In genomic region chrX:164419471-164419939, GRCm38 (mm10) we compare ENCODE assay signal across 8 mouse cellular contexts. TPM values are rescaled to one million over a fixed set of nuclear protein-coding genes. Genes with fewer than 3 reads are reported as not detected.
DNase-seq lines count a peak whose midpoint lies in the region; ATAC-seq and TF ChIP-seq lines count a peak whose summit lies in the region.

Piga (plus strand) TSS chrX:164419787.

- H3K4me1 ChIP-seq in heart, embryonic 11.5 days (ENCODE audit: control insufficient read depth, insufficient read depth, low read length): no peaks in the 10 kb centered on the region
- peaks cover 4% of the 10 kb centered on the region; the same call in 1 of the 2 replicates for H3K4me1 ChIP-seq in kidney, embryonic 16.5 days (ENCODE audit: insufficient read depth, low read length)
- H3K4me1 ChIP-seq in liver, adult 2 months (ENCODE audit: control insufficient read depth, insufficient read depth, low read length): no peaks in the 10 kb centered on the region

- no peaks in the 10 kb centered on the region for H3K27me3 ChIP-seq in heart, embryonic 11.5 days (ENCODE audit: control insufficient read depth, insufficient read depth, low read length)
- peaks cover 3% of the 10 kb centered on the region for H3K27me3 ChIP-seq in kidney, embryonic 16.5 days (ENCODE audit: insufficient read depth, low read length)
- H3K27me3 ChIP-seq in liver, adult 2 months (ENCODE audit: control insufficient read depth, insufficient read depth, low read length): no peaks in the 10 kb centered on the region
- H3K27me3 ChIP-seq in myocyte (ENCODE audit: control insufficient read depth, insufficient read depth, insufficient read length): no peaks in the 10 kb centered on the region
- no peaks in the 10 kb centered on the region for H3K27me3 ChIP-seq in splenic B cell, adult 2 months (ENCODE audit: control insufficient read depth, insufficient read depth, low read length, poor library complexity, severe bottlenecking)

- DNase-seq in B cell, adult 2 months: peak; percentile 85 to 88
- peak; percentile 99 for DNase-seq in brain, adult 2 months (ENCODE audit: low read depth, low spot score)
- DNase-seq in liver, adult 2 months (ENCODE audit: extremely low read depth, low read depth, low spot score): peak; percentile 91
- DNase-seq in splenic B cell, adult 2 months (ENCODE audit: low read depth, low spot score): peak; percentile 96

- no peaks in the 10 kb centered on the region for H3K36me3 ChIP-seq in heart, embryonic 11.5 days (ENCODE audit: control insufficient read depth, insufficient read depth, low read length)
- peaks cover 8% of the 10 kb centered on the region; the same call in 1 of the 2 replicates for H3K36me3 ChIP-seq in kidney, embryonic 16.5 days (ENCODE audit: insufficient read depth, low read length)
- H3K36me3 ChIP-seq in liver, adult 2 months (ENCODE audit: control insufficient read depth, insufficient read depth, low read length): peaks cover 6% of the 10 kb centered on the region; the same call in 1 of the 2 replicates
- no peaks in the 10 kb centered on the region for H3K36me3 ChIP-seq in myocyte (ENCODE audit: control insufficient read depth, insufficient read depth)
- no peaks in the 10 kb centered on the region for H3K36me3 ChIP-seq in splenic B cell, adult 2 months (ENCODE audit: control insufficient read depth, insufficient read depth, low read length, poor library complexity, severe bottlenecking)

- H3K4me2 ChIP-seq in heart, embryonic 11.5 days: peak within 1 kb of the TSS; percentile 63
- peak within 1 kb of the TSS; percentile 55 for H3K4me2 ChIP-seq in kidney, embryonic 16.5 days (replicated peaks; ENCODE audit: low read depth, low read length)
- peak within 1 kb of the TSS; percentile 70 for H3K4me2 ChIP-seq in myocyte (ENCODE audit: low read depth)

- H3K9me3 ChIP-seq in heart, embryonic 11.5 days (replicated peaks; ENCODE audit: control insufficient read depth, low read length): no peaks in the 10 kb centered on the region
- H3K9me3 ChIP-seq in kidney, embryonic 16.5 days (ENCODE audit: low read length): no peaks in the 10 kb centered on the region

- TF ChIP-seq POLR2A in liver, adult 2 months (IDR thresholded peaks at IDR 0.05; ENCODE audit: extremely low read depth, insufficient read depth, low read length): peak; percentile 73; the same call in 1 of the 2 replicates
- peak; percentile 84 for TF ChIP-seq POLR2A in myocyte (IDR thresholded peaks at IDR 0.05; ENCODE audit: insufficient read length, low read depth)

- peak within 1 kb of the TSS; percentile 71; the same call in 1 of the 2 replicates for H3K27ac ChIP-seq in heart, embryonic 11.5 days (ENCODE audit: low read depth, low read length)
- H3K27ac ChIP-seq in kidney, embryonic 16.5 days (ENCODE audit: low read length): peak within 1 kb of the TSS; percentile 35; the same call in 1 of the 2 replicates
- peak within 1 kb of the TSS; percentile 76 for H3K27ac ChIP-seq in liver, adult 2 months (replicated peaks; ENCODE audit: insufficient read depth, low read depth, low read length)

- H3ac ChIP-seq in myocyte (ENCODE audit: control insufficient read depth, insufficient read length): no peak within 1 kb of the TSS

- ATAC-seq in erythroblast, adult 5-6 weeks (replicated peaks; ENCODE audit: low FRiP score, poor library complexity, severe bottlenecking): peak; percentile 97
- peak; percentile 99 for ATAC-seq in heart, embryonic 11.5 days (replicated peaks; ENCODE audit: insufficient number of reproducible peaks, low FRiP score, low TSS enrichment)
- peak; percentile 100 for ATAC-seq in kidney, embryonic 16.5 days (ENCODE audit: low FRiP score, low TSS enrichment)

- TF ChIP-seq CTCF in liver, adult 2 months (IDR thresholded peaks at IDR 0.05; ENCODE audit: low read depth, low read length): no peak

- H3K4me3 ChIP-seq in heart, embryonic 11.5 days (ENCODE audit: low read depth, low read length): peak within 1 kb of the TSS; percentile 58
- peak within 1 kb of the TSS; percentile 66 for H3K4me3 ChIP-seq in kidney, embryonic 16.5 days (ENCODE audit: low read length)
- H3K4me3 ChIP-seq in liver, adult 2 months (ENCODE audit: insufficient read depth, low read depth, low read length): peak within 1 kb of the TSS; percentile 74
- H3K4me3 ChIP-seq in myocyte: peak within 1 kb of the TSS; percentile 44

- no peaks in the 10 kb centered on the region for H3K79me2 ChIP-seq in liver, adult 2 months (ENCODE audit: control insufficient read depth, insufficient read depth, low read length)
- peaks cover 22% of the 10 kb centered on the region for H3K79me2 ChIP-seq in myocyte (ENCODE audit: control insufficient read depth, insufficient read depth)

- WGBS in heart, embryonic 11.5 days (ENCODE audit: insufficient replicate concordance): 8% methylated on average over 40 of the region's 40 CpGs
- 22% methylated on average over 35 of the region's 40 CpGs for WGBS in kidney, embryonic 16.5 days
- 0% methylated on average over 33 of the region's 40 CpGs for WGBS in liver, adult 2 months

- peak within 1 kb of the TSS; percentile 84 for H3K9ac ChIP-seq in heart, embryonic 11.5 days (ENCODE audit: low read depth, low read length)
- peak within 1 kb of the TSS; percentile 78 for H3K9ac ChIP-seq in kidney, embryonic 16.5 days (replicated peaks; ENCODE audit: low read length)
- H3K9ac ChIP-seq in liver, adult 2 months (ENCODE audit: low read depth, low read length): peak within 1 kb of the TSS; percentile 82

TF ChIP-seq in myocyte, 11 proteins besides CTCF, POLR2A, EP300 and RAD21:
- TF ChIP-seq TCF3 (IDR thresholded peaks at IDR 0.05; ENCODE audit: insufficient read length, low read depth) (no peak), CEBPB (IDR thresholded peaks at IDR 0.05; ENCODE audit: insufficient read depth, poor library complexity, severe bottlenecking) (no peak), E2F4 (IDR thresholded peaks at IDR 0.05; ENCODE audit: insufficient read depth) (peak; percentile 31), POLR2AphosphoS2 (IDR thresholded peaks at IDR 0.05; ENCODE audit: insufficient read length, low read depth) (peak; percentile 71), USF1 (IDR thresholded peaks at IDR 0.05; ENCODE audit: low read depth) (no peak), SRF (IDR thresholded peaks at IDR 0.05; ENCODE audit: control insufficient read depth, insufficient read length, low read depth) (no peak), TCF12 (IDR thresholded peaks at IDR 0.05; ENCODE audit: insufficient read depth, poor library complexity, severe bottlenecking) (no peak), MAX (IDR thresholded peaks at IDR 0.05; ENCODE audit: low read depth) (no peak), REST (IDR thresholded peaks at IDR 0.05; ENCODE audit: insufficient read depth, insufficient read length) (no peak)

RNA-seq across cellular contexts. Expression of gene Piga, which starts in this region (rescaled TPM):
- total RNA-seq in erythroblast, adult 5-6 weeks (2015; ENCODE audit: low replicate concordance): 29.9 and 38.6 TPM in 2 replicates
- 34.5 and 55.8 TPM in 2 replicates for total RNA-seq in erythroblast, adult 5-6 weeks (2017; ENCODE audit: low replicate concordance)
- polyA plus RNA-seq in heart, embryonic 11.5 days (2014; fragmentation: Nextera tagmentation; extraction: Ambion mirVana): 10.0 and 11.2 TPM in 2 replicates
- 13.6 and 14.7 TPM in 2 replicates for polyA plus RNA-seq in kidney, embryonic 16.5 days (2015; fragmentation: Nextera tagmentation; extraction: Ambion mirVana)
- 3.3 and 3.6 TPM in 2 replicates for total RNA-seq in liver, adult 2 months (2014; rRNA removed)
- 1.7 and 2.0 TPM in 2 replicates for polyA plus RNA-seq in liver, adult 2 months (2012; rRNA removed)
- polyA plus RNA-seq in myocyte (2012; fragmentation: generic; extraction: Trizol): 2.5 TPM

Comparison
In these comparisons a context has a peak if more than half of its experiments do, and no peak if none do; other contexts are left out.
1. Peak in every context shown above with its lines: DNase-seq, ATAC-seq, H3K4me3 ChIP-seq and H3K27ac ChIP-seq.